Mouse (Mus musculus) adrenal gland, postnatal 14 days (tissue): ENCODE measurements around the gene Gm21887. TPM values are rescaled to one million over a fixed set of nuclear protein-coding genes. Genes with fewer than 3 reads are reported as not detected.
"Not testable (repeated sequence)": the region's sequence is repeated elsewhere in the genome, so short reads cannot be mapped to it uniquely, and the experiment has no call there.

ENCODE experiments used
- DNase-seq: peaks from one replicate; pipeline ENCODE4 v3.0.0; 2021; ENCODE audit warnings: mixed read lengths
- long read RNA-seq, 2 experiments: library from polyadenylated mRNA; stranded (forward); transcript quantifications; one replicate each; pipeline ENCODE4 v2.0.0; 2021
- total RNA-seq: library from RNA; stranded (reverse); gene quantifications from 2 replicates; pipeline ENCODE4 v1.2.3, GENCODE M21; 2021

The Gm21887 gene
- 129 and 342 TPM in 2 replicates for total RNA-seq
- long read RNA-seq, experiment 1, partial matches to known transcripts: 7 of 89 reads
- long read RNA-seq, experiment 1, other reads (novel, unspliced or antisense): 82 of 89 reads
- long read RNA-seq, experiment 2, partial matches to known transcripts: 6 of 105 reads
- long read RNA-seq, experiment 2, other reads (novel, unspliced or antisense): 99 of 105 reads

- peak; percentile 99 for DNase-seq
These were observed at the start of gene Gm21887 for GRCm38 (mm10) chrX:170009016-170009750. Gene Gm21887, plus strand, starts transcription at chrX:170009659.

DNA sequence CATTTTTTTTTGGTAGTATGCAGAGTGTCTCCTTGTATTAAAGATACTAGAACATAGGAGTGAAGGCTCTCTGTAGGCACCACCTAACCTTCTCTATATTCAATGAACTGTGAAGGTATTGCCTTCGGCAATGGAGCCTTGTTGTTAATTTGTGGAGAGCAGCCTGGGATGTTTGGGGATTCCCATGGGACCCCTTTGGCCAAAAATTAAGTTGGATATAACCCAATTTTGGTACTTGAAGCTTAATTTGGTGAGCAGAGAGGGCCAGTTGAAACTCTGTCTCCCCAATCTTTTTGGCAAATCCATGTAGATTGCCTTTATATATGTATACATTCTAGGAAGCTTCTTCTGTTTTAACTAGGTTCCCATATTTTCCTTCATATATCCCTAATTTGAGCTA, 40.1 kb upstream of the Gm21887 start:
- DNase-seq: no peak

- not testable (repeated sequence) for DNase-seq
These were observed 39.7 kb upstream of the Gm21887 start for GRCm38 (mm10) chrX:169969765-169970164.

- not testable (repeated sequence) for DNase-seq
These were observed 38.9 kb upstream of the Gm21887 start for GRCm38 (mm10) chrX:169970546-169970945.

GRCm38 (mm10) chrX:169971562-169971961, 37.9 kb upstream of the Gm21887 start:
- not testable (repeated sequence) for DNase-seq

DNA sequence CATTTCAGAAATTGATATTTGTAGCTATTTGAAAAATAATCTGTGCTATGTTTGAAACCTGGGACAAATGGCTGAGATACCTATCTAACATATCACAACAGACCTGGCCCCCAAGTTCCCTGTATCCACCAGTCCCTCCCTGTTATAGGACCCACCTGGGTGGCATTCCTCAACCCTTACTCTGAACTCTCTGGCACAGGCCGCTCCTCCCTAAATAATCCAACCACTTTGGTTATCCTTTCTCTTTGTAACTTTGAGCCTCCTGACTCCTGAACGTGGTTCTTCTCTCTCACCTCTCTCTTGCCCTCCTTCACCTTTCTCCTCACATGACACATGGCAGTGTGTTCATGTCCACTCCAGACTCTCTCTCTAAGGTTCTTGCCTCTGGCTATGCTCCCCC, 37.3 kb upstream of the Gm21887 start:
- peak; percentile 4 for DNase-seq

DNA sequence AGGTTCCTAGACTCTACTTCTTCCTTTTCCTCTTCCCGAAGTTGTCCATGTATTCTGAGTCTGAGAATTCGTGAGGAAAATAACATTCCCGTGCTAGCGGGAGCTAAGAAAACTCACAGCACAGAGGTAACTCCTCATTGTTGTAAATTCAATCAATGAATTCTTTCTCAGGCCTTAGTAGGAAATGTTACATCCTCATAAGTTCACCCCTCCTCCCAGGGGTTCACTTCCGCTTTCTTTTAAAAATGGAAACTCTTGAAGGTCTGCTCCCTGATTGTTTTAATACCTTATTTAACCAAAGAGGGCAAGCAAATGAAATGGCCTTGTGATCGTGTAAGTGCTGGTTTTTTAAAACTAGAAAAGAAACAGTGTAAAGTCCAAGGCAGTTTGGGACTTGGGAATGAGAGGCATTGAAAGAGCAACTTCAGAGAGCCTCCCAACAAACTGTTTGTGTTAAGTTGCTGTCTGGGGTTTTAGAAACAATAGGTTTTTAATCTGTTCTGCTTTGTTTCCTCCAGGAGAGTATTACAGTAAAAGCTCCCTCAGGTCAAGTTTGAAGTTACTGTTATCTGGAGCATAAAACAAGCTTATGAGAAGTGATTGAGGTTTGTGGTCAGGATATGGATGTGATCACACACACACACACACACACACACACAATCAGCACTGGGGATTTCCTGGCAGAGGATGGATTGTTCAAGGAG, 36.5 kb upstream of the Gm21887 start:
- peak; percentile 26 for DNase-seq

- DNase-seq: peak; percentile 23
These were observed 35.7 kb upstream of the Gm21887 start for GRCm38 (mm10) chrX:169973806-169974205.

DNA sequence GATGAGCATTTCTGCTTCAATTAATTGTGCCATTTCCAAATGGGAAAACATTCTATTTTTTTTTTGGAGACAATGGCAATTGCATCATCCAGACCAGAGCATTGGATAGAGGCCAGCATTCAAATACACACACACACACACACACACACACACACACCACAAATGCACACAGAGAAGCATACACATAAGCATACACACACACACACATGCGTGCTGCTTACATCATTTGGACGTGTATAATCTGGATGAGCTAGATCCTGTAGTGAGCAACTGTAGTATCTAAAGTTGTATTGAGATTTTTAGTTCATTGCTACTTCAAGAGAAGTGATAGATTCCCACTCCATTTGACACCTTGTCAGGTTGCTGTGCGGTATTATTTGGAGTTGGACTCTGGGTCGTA, 35.0 kb upstream of the Gm21887 start:
- peak; percentile 16 for DNase-seq

DNA sequence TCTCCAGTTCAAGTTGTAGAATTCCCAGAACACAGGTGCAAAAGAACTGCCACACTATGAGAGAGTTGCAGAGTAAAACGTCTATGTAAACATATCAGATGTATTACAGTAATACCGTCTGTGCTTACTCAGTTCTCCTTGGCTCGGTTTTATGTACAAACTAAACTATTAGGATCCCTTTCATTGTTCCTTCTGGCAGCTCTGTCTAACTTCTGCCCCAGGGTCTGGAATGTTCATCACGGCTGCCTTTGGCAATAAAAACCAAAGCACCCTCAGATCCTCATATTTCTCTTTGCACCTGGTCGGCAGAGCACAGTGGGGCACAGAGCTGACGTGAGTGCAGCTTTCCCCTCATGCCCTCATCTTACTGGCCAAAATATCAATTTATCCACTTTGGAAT, 34.5 kb upstream of the Gm21887 start:
- peak; percentile 3 for DNase-seq

DNA sequence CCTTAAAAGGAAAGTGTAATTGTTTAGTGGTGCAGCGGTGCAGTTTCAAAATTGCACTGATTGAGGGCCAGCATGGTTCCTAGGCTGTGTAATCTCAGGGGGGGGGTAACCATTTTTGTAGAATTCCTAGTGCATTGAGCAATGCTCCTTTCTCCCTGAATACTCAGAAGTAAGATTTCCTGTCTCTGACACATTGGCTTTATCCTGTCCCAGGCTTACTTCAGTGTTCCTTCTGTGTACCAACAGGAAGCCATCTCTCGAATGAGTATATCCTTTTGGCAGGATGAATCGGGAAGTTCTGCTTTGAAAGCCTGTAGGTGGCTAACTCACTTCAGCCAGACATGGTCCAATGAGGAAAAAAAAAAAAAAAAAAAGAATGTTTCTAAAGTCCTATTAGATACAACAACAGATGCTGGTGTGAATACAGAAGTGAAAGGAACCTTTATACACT, 33.8 kb upstream of the Gm21887 start:
- DNase-seq: peak; percentile 42

- not testable (repeated sequence) for DNase-seq
These were observed 33.1 kb upstream of the Gm21887 start for GRCm38 (mm10) chrX:169976340-169976739.

- DNase-seq: peak; percentile 11
These were observed 31.5 kb upstream of the Gm21887 start for GRCm38 (mm10) chrX:169977856-169978435.

GRCm38 (mm10) chrX:169978436-169979381, 30.8 kb upstream of the Gm21887 start:
- DNase-seq: peak; percentile 83

- peak; percentile 17 for DNase-seq
These were observed 29.8 kb upstream of the Gm21887 start for GRCm38 (mm10) chrX:169979461-169980202.

- DNase-seq: peak; percentile 11
These were observed 29.3 kb upstream of the Gm21887 start for GRCm38 (mm10) chrX:169980203-169980556.

GRCm38 (mm10) chrX:169980809-169981289, 28.6 kb upstream of the Gm21887 start:
- peak; percentile 45 for DNase-seq

DNA sequence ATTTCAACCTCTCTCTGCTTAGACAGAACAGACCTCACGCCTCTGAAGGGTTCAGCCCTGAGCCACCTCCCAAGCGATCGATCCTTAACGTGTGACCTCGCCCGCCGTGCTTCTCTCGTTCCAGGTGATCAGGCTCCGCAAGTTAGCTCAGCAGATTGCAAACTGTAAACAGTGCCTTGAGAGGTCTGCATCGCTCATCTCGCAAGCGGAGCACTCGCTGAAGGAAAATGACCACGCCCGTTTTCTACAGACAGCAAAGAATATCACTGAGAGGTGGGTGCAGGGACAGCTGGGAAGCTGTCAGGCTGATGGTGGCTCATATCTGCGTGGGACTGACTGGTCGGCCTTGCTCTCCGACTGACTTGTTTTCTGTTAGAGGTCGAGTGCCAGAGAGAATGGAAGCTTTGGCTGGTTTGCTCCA, 27.7 kb upstream of the Gm21887 start:
- peak; percentile 32 for DNase-seq

GRCm38 (mm10) chrX:169982606-169983400, 26.7 kb upstream of the Gm21887 start:
- not testable (repeated sequence) for DNase-seq
